Mouse (Mus musculus) liver, postnatal 0 days (tissue): Measurements from ENCODE around the gene Vim. TPM values are rescaled to one million over a fixed set of nuclear protein-coding genes. Genes with fewer than 3 reads are reported as not detected.

Experiments
- ATAC-seq: fragments of 200-750 bp; cut with Nextera tagmentation; 2 replicates; pipeline ENCODE4 v1.8.0; 2017; ENCODE audit warnings: mild to moderate bottlenecking, moderate library complexity
- DNase-seq: peaks from one replicate; pipeline ENCODE4 v3.0.0-alpha.2; 2016
- H3K27ac ChIP-seq: fragments of 300-500 bp; sonication (generic); 2 replicates; pipeline ENCODE4 v1.5.1; 2014; ENCODE audit warnings: antibody characterized with exemption, moderate library complexity, mild to moderate bottlenecking, low read depth
- H3K27me3 ChIP-seq: fragments of 300-500 bp; sonication (generic); 2 replicates; pipeline ENCODE4 v1.6.1; 2014; ENCODE audit warnings: low read length, control low read depth, mixed read lengths; ENCODE audit not compliant: insufficient read depth
- H3K36me3 ChIP-seq: fragments of 300-500 bp; sonication (generic); replicated peaks from 2 replicates; pipeline ENCODE4 v1.6.1; 2014; ENCODE audit warnings: mild to moderate bottlenecking, control low read depth, low read length, moderate library complexity, mixed read lengths; ENCODE audit not compliant: insufficient read depth
- H3K4me1 ChIP-seq: fragments of 300-500 bp; sonication (generic); 2 replicates; pipeline ENCODE4 v1.6.1; 2014; ENCODE audit warnings: antibody characterized with exemption, mild to moderate bottlenecking, control low read depth; ENCODE audit not compliant: insufficient read depth
- H3K4me2 ChIP-seq: fragments of 300-500 bp; sonication (generic); 2 replicates; pipeline ENCODE4 v1.6.1; 2014; ENCODE audit warnings: low read depth, mild to moderate bottlenecking, low read length, moderate library complexity, mixed read lengths
- H3K4me3 ChIP-seq: fragments of 300-500 bp; sonication (generic); 2 replicates; pipeline ENCODE4 v1.5.1; 2014; ENCODE audit warnings: low read depth, low read length
- H3K9ac ChIP-seq: fragments of 300-500 bp; sonication (generic); replicated peaks from 2 replicates; pipeline ENCODE4 v1.6.1; 2014; ENCODE audit warnings: mild to moderate bottlenecking, moderate library complexity
- H3K9me3 ChIP-seq: fragments of 300-500 bp; sonication (generic); 2 replicates; pipeline ENCODE4 v1.6.1; 2016; ENCODE audit warnings: mild to moderate bottlenecking, control low read depth, low read length, mixed read lengths
- CTCF ChIP-seq: sonication (generic); IDR thresholded peaks from 2 replicates; pipeline ENCODE4 v1.5.1; 2016; ENCODE audit warnings: antibody characterized with exemption, low read depth
- EP300 ChIP-seq: IDR thresholded peaks from 2 replicates; pipeline ENCODE4 v1.6.1; 2016; ENCODE audit warnings: antibody characterized with exemption, low read depth, mild to moderate bottlenecking
- WGBS: fragments of 180-500 bp; shearing (Covaris S2); extraction: QIAGEN DNeasy Blood & Tissue Kit; methylation state at CpG from one replicate; pipeline ENCODE4 v1.1.7; 2014; ENCODE audit not compliant: insufficient replicate concordance; 5-methylcytosine and 5-hydroxymethylcytosine counted together
- polyA plus RNA-seq: library from polyadenylated mRNA; unstranded; fragments of >200 nt; fragmentation: Nextera tagmentation; extraction: Ambion mirVana; gene quantifications from 2 replicates; pipeline ENCODE4 v1.2.1, GENCODE M21; 2015

Vim gene
- polyA plus RNA-seq, 1 experiment from 2014 or later, result 105 TPM

DNA sequence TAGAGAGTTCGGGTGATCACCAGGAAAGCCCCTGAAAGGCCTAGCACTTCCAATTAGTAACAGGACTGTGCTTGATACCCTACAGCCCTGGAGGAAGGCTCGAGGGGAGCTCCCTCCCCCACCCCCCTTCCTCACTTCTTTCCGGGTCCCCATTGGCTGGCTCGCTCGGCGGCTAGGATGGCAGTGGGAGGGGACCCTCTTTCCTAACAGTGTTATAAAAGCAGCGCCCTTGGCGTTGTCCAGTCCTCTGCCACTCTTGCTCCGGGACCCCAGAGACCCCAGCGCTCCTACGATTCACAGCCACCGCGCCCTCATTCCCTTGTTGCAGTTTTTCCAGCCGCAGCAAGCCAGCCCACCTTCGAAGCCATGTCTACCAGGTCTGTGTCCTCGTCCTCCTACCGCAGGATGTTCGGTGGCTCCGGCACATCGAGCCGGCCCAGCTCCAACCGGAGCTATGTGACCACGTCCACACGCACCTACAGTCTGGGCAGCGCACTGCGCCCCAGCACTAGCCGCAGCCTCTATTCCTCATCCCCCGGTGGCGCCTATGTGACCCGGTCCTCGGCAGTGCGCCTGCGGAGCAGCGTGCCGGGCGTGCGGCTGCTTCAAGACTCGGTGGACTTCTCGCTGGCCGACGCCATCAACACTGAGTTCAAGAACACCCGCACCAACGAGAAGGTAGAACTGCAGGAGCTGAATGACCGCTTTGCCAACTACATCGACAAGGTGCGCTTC is 506 bp downstream of the Vim start:
- Histone ChIP-seq H3K27ac (peak overlapping the region; percentile 89), H3K4me2 (peak overlapping the region; percentile 82), H3K4me1 (peaks cover 18% of the 10 kb centered on the region), H3K4me3 (peak overlapping the region; percentile 65), H3K9me3 (no peaks in the 10 kb centered on the region), H3K9ac (peak overlapping the region; percentile 66), H3K27me3 (peaks cover 23% of the 10 kb centered on the region), H3K36me3 (no peaks in the 10 kb centered on the region; the same call in 1 of the 2 replicates)
- ATAC-seq (peak; percentile 74), DNase-seq (peak; percentile 77)
- no peak for TF ChIP-seq CTCF
- TF ChIP-seq EP300, result no peak
- under 1% methylated on average over 45 of the region's 46 CpGs for WGBS

DNA sequence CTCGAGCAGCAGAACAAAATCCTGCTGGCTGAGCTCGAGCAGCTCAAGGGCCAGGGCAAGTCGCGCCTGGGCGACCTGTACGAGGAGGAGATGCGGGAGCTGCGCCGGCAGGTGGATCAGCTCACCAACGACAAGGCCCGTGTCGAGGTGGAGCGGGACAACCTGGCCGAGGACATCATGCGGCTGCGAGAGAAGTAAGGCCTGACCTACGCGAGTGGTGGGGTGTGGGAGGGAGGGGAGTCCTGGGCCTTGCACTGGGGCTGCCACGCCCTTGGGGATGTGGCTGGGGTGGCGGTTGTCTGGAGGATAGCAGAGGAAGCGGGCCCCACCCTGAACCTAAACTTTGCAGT is 1.0 kb downstream of the Vim start:
- H3K27ac ChIP-seq, result peak overlapping the region; percentile 89
- peaks cover 23% of the 10 kb centered on the region for H3K27me3 ChIP-seq
- no peaks in the 10 kb centered on the region for H3K9me3 ChIP-seq
- TF ChIP-seq CTCF (0 out of 2 replicates have a peak, but pooled peaks have one; percentile 3), EP300 (no peak)
- peak overlapping the region; percentile 65 for H3K4me3 ChIP-seq
- peak overlapping the region; percentile 82 for H3K4me2 ChIP-seq
- peaks cover 4% of the 10 kb centered on the region; the same call in 1 of the 2 replicates for H3K36me3 ChIP-seq
- DNase-seq (peak; percentile 64), ATAC-seq (peak; percentile 57)
- peaks cover 18% of the 10 kb centered on the region for H3K4me1 ChIP-seq
- peak overlapping the region; percentile 66 for H3K9ac ChIP-seq
- WGBS, result under 1% methylated on average over 21 of the region's 21 CpGs

GRCm38 (mm10) chr2:13575287-13575801 is 1.6 kb downstream of the Vim start:
- DNase-seq, result peak; percentile 78
- WGBS, result 2% methylated on average over 13 of the region's 13 CpGs
- ATAC-seq, result no peak
- Histone ChIP-seq H3K4me3 (peak overlapping the region; percentile 65), H3K27me3 (peaks cover 23% of the 10 kb centered on the region), H3K9ac (peak overlapping the region; percentile 66), H3K4me1 (peaks cover 18% of the 10 kb centered on the region), H3K9me3 (no peaks in the 10 kb centered on the region), H3K4me2 (peak overlapping the region; percentile 82), H3K36me3 (peaks cover 10% of the 10 kb centered on the region), H3K27ac (peak overlapping the region; percentile 89)
- TF ChIP-seq EP300, result no peak
- TF ChIP-seq CTCF, result peak; percentile 63

DNA sequence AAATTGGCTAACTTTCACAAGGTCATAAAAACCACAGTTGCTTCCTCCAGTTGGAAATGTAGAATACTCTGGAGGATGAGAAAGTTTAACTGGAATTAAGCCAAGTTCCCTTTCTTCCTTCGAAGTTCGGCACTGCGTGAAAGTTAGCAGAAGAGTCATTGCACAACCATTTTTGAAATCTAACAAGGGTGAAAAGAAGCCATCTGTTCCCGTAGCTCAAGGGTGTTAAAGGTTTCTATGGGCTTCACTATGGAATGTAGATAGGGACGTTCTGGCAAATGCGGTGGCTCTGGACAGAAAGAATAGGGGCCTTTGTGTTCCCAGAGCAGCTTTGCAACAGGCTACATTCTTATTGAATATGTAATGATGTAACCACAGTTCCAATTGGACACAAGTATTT is 2.2 kb downstream of the Vim start:
- H3K4me3 ChIP-seq, result peak overlapping the region; percentile 65
- peaks cover 23% of the 10 kb centered on the region for H3K27me3 ChIP-seq
- peak overlapping the region; percentile 89; the same call in 1 of the 2 replicates for H3K27ac ChIP-seq
- DNase-seq (no peak), ATAC-seq (no peak)
- H3K4me2 ChIP-seq, result peak overlapping the region; percentile 82
- no peak for TF ChIP-seq EP300
- no peak for TF ChIP-seq CTCF
- peak overlapping the region; percentile 23; the same call in 1 of the 2 replicates for H3K9ac ChIP-seq
- peaks cover 18% of the 10 kb centered on the region for H3K4me1 ChIP-seq
- H3K36me3 ChIP-seq, result peaks cover 13% of the 10 kb centered on the region
- no peaks in the 10 kb centered on the region for H3K9me3 ChIP-seq
- 44% methylated on average over 6 of the region's 6 CpGs for WGBS

DNA sequence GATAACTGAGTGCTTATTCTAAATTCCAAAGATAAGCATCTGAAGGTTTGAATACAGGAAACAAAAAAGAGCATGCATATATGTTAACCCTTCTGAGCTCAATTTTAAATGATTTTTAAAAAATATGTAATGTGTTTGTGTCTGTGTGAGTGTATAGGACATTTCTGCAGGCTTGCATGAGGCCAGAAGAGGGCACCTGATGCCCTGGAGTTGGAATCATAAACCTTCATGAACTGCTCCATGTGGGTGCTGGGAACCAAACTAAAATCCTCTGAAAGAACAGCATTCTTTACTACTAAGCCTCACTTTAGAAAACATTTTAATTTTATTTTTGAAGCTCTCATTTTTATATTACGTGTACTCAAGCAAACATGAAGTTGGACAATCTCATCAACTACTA is 3.7 kb downstream of the Vim start:
- peak overlapping the region; percentile 34; the same call in 1 of the 2 replicates for H3K4me2 ChIP-seq
- H3K36me3 ChIP-seq, result peaks cover 24% of the 10 kb centered on the region
- peaks cover 18% of the 10 kb centered on the region for H3K27me3 ChIP-seq
- no peak overlapping the region for H3K27ac ChIP-seq
- no peak overlapping the region for H3K9ac ChIP-seq
- no peak overlapping the region for H3K4me3 ChIP-seq
- H3K9me3 ChIP-seq, result no peaks in the 10 kb centered on the region
- no peak for DNase-seq
- ATAC-seq, result no peak
- peaks cover 16% of the 10 kb centered on the region for H3K4me1 ChIP-seq
- no peak for TF ChIP-seq EP300
- no peak for TF ChIP-seq CTCF
- 74% methylated on average over 1 of the region's 1 CpGs for WGBS

- Histone ChIP-seq H3K36me3 (peaks cover 27% of the 10 kb centered on the region), H3K9ac (no peak overlapping the region), H3K9me3 (no peaks in the 10 kb centered on the region), H3K4me1 (peaks cover 16% of the 10 kb centered on the region), H3K4me3 (no peak overlapping the region), H3K27me3 (peaks cover 13% of the 10 kb centered on the region), H3K4me2 (no peak overlapping the region), H3K27ac (no peak overlapping the region)
- no peak for DNase-seq
- TF ChIP-seq CTCF (0 out of 2 replicates have a peak, but pooled peaks have one; percentile 7), EP300 (no peak)
- 77% methylated on average over 14 of the region's 14 CpGs for WGBS
- ATAC-seq, result no peak
These were observed 4.9 kb downstream of the Vim start for GRCm38 (mm10) chr2:13578473-13579152.
